Mouse (Mus musculus) MEL (cell line): ENCODE results near the gene Bbs5. TPM values are rescaled to one million over a fixed set of nuclear protein-coding genes. Genes with fewer than 3 reads are reported as not detected.

ENCODE experiments used
- DNase-seq: peaks from one replicate; pipeline ENCODE4 v3.0.0; 2011; ENCODE audit warnings: low read depth, low spot score
- H3K27ac ChIP-seq: 2 replicates; pipeline ENCODE4 v1.5.1; 2012; ENCODE audit warnings: low read depth, mild to moderate bottlenecking, control low read depth, low read length, moderate library complexity; ENCODE audit not compliant: control insufficient read depth
- H3K27me3 ChIP-seq, 2 experiments: fragments of 150-350 bp in 1 of 2; sonication (generic) in 1 of 2; 2 replicates each; pipeline ENCODE4 v1.6.1; 2012; ENCODE audit warnings: low read length in 2 of 2, mild to moderate bottlenecking in 2 of 2, improper control_type of control experiment in 1 of 2, moderate library complexity in 1 of 2; ENCODE audit not compliant: insufficient read depth in 2 of 2, control insufficient read depth in 1 of 2
- H3K36me3 ChIP-seq, 2 experiments: 2 replicates each; pipeline ENCODE4 v1.6.1; 2012 to 2014; ENCODE audit warnings: low read length in 2 of 2, improper control_type of control experiment in 1 of 2, inconsistent platforms in 1 of 2, mild to moderate bottlenecking in 1 of 2; ENCODE audit not compliant: insufficient read depth in 2 of 2, control insufficient read depth in 1 of 2
- H3K4me1 ChIP-seq, 2 experiments: fragments of 150-350 bp in 1 of 2; sonication (generic) in 1 of 2; 2 replicates each; pipeline ENCODE4 v1.6.1; 2012; ENCODE audit warnings: low read length in 2 of 2, improper control_type of control experiment in 1 of 2, mild to moderate bottlenecking in 1 of 2; ENCODE audit not compliant: insufficient read depth in 2 of 2, control insufficient read depth in 1 of 2
- H3K4me3 ChIP-seq, 2 experiments: fragments of 150-350 bp in 1 of 2; sonication (generic) in 1 of 2; 2 replicates each; pipeline ENCODE4 v1.5.1; 2012; ENCODE audit warnings: low read depth in 2 of 2, low read length in 2 of 2, mild to moderate bottlenecking in 2 of 2, moderate library complexity in 2 of 2, control low read depth in 1 of 2, improper control_type of control experiment in 1 of 2; ENCODE audit not compliant: control insufficient read depth in 1 of 2, insufficient read depth in 1 of 2
- H3K79me2 ChIP-seq: 2 replicates; pipeline ENCODE4 v1.6.1; 2012; ENCODE audit warnings: mild to moderate bottlenecking, low read length, moderate library complexity; ENCODE audit not compliant: control insufficient read depth, poor library complexity, insufficient read depth
- H3K9ac ChIP-seq: 2 replicates; pipeline ENCODE4 v1.6.1; 2012; ENCODE audit warnings: low read depth, mild to moderate bottlenecking, control low read depth, low read length, moderate library complexity; ENCODE audit not compliant: control insufficient read depth, poor library complexity, severe bottlenecking
- H3K9me3 ChIP-seq: fragments of 150-350 bp; sonication (generic); replicated peaks from 2 replicates; pipeline ENCODE4 v1.6.1; 2012; ENCODE audit warnings: mild to moderate bottlenecking, low read length, improper control_type of control experiment, moderate library complexity; ENCODE audit not compliant: insufficient read depth
- E2F4 ChIP-seq: IDR thresholded peaks from 2 replicates; pipeline ENCODE4 v1.6.1; 2011; ENCODE audit warnings: low read depth, low read length, improper control_type of control experiment, borderline replicate concordance
- ELF1 ChIP-seq: IDR thresholded peaks from 2 replicates; pipeline ENCODE4 v1.6.1; 2014; ENCODE audit warnings: low read depth, mild to moderate bottlenecking, inconsistent platforms, low read length, improper control_type of control experiment, moderate library complexity
- EP300 ChIP-seq, 2 experiments: IDR thresholded peaks; 2 replicates each; pipeline ENCODE4 v1.6.1; 2011; ENCODE audit warnings: improper control_type of control experiment in 2 of 2, low read length in 2 of 2, low read depth in 1 of 2, mild to moderate bottlenecking in 1 of 2
- HCFC1 ChIP-seq: IDR thresholded peaks from 2 replicates; pipeline ENCODE4 v1.6.1; 2012; ENCODE audit warnings: low read depth, mild to moderate bottlenecking, inconsistent platforms, low read length, improper control_type of control experiment, moderate library complexity
- KAT2A ChIP-seq: conservative IDR thresholded peaks from 2 replicates; pipeline ENCODE4 v1.6.1; 2012; ENCODE audit warnings: low read depth, low read length, improper control_type of control experiment, inconsistent platforms
- MAX ChIP-seq: IDR thresholded peaks from 2 replicates; pipeline ENCODE4 v1.6.1; 2011; ENCODE audit warnings: low read length, improper control_type of control experiment
- MXI1 ChIP-seq: IDR thresholded peaks from 2 replicates; pipeline ENCODE4 v1.6.1; 2011; ENCODE audit warnings: mild to moderate bottlenecking, low read depth, low read length, improper control_type of control experiment
- MYB ChIP-seq: IDR thresholded peaks from 2 replicates; pipeline ENCODE4 v1.6.1; 2011; ENCODE audit warnings: mild to moderate bottlenecking, low read depth, low read length, improper control_type of control experiment
- MYC ChIP-seq: IDR thresholded peaks from 2 replicates; pipeline ENCODE4 v1.6.1; 2011; ENCODE audit warnings: low read depth, mild to moderate bottlenecking, low read length, improper control_type of control experiment, moderate library complexity
- NRF1 ChIP-seq: IDR thresholded peaks from 2 replicates; pipeline ENCODE4 v1.6.1; 2014; ENCODE audit warnings: low read depth, mild to moderate bottlenecking, inconsistent platforms, low read length, improper control_type of control experiment, moderate library complexity; ENCODE audit not compliant: poor library complexity, insufficient read depth, severe bottlenecking
- POLR2A ChIP-seq, 2 experiments: IDR thresholded peaks; 2 replicates each; pipeline ENCODE4 v1.6.1; 2011 to 2012; ENCODE audit warnings: low read length in 2 of 2, mild to moderate bottlenecking in 2 of 2, control low read depth in 1 of 2, improper control_type of control experiment in 1 of 2, low read depth in 1 of 2, moderate library complexity in 1 of 2; ENCODE audit not compliant: control insufficient read depth in 1 of 2, insufficient read depth in 1 of 2, poor library complexity in 1 of 2
- POLR2AphosphoS5 ChIP-seq: IDR thresholded peaks from 2 replicates; pipeline ENCODE4 v1.6.1; 2012; ENCODE audit warnings: low read depth, borderline replicate concordance, mild to moderate bottlenecking, inconsistent platforms, low read length, moderate library complexity, mixed read lengths
- RAD21 ChIP-seq: IDR thresholded peaks from 2 replicates; pipeline ENCODE4 v1.6.1; 2011; ENCODE audit warnings: mild to moderate bottlenecking, low read depth, low read length, improper control_type of control experiment
- RCOR1 ChIP-seq: IDR thresholded peaks from 2 replicates; pipeline ENCODE4 v1.6.1; 2012; ENCODE audit warnings: low read depth, mild to moderate bottlenecking, inconsistent platforms, low read length, improper control_type of control experiment
- SMC3 ChIP-seq: IDR thresholded peaks from 2 replicates; pipeline ENCODE4 v1.6.1; 2011; ENCODE audit warnings: low read depth, low read length, improper control_type of control experiment
- UBTF ChIP-seq: IDR thresholded peaks from 2 replicates; pipeline ENCODE4 v1.6.1; 2012; ENCODE audit warnings: low read depth, mild to moderate bottlenecking, inconsistent platforms, low read length, improper control_type of control experiment, moderate library complexity, borderline replicate concordance; ENCODE audit not compliant: insufficient read depth
- USF1 ChIP-seq: IDR thresholded peaks from 2 replicates; pipeline ENCODE4 v1.6.1; 2014; ENCODE audit warnings: low read depth, mild to moderate bottlenecking, inconsistent platforms, low read length, improper control_type of control experiment, moderate library complexity
- USF2 ChIP-seq, 2 experiments: IDR thresholded peaks; 2 replicates each; pipeline ENCODE4 v1.6.1; 2011 to 2012; ENCODE audit warnings: improper control_type of control experiment in 2 of 2, low read length in 2 of 2, borderline replicate concordance in 1 of 2, inconsistent platforms in 1 of 2, low read depth in 1 of 2, mild to moderate bottlenecking in 1 of 2; ENCODE audit not compliant: insufficient read depth in 1 of 2
- ZC3H11A ChIP-seq: IDR thresholded peaks from 2 replicates; pipeline ENCODE4 v1.6.1; 2012; ENCODE audit warnings: low read depth, mild to moderate bottlenecking, inconsistent platforms, low read length, improper control_type of control experiment
- ZMIZ1 ChIP-seq: IDR thresholded peaks from 2 replicates; pipeline ENCODE4 v1.6.1; 2012; ENCODE audit warnings: low read depth, mild to moderate bottlenecking, inconsistent platforms, low read length, improper control_type of control experiment, moderate library complexity
- polyA plus RNA-seq, 2 experiments: library from polyadenylated mRNA; stranded (reverse) in 1 of 2; unstranded in 1 of 2; fragments of >175 nt in 1 of 2; fragments of >200 nt in 1 of 2; gene quantifications; 2 replicates each; pipeline versions ENCODE4 v1.2.1 to v1.2.4; 2012; ENCODE audit warnings: low replicate concordance in 2 of 2, low read depth in 1 of 2; ENCODE audit not compliant: insufficient read length in 2 of 2, insufficient read depth in 1 of 2, missing spikeins in 1 of 2
- total RNA-seq: library from RNA; depleted of rRNA; stranded (reverse); fragments of 300-350 nt; gene quantifications from 2 replicates; pipeline ENCODE4 v1.2.3, GENCODE M21; 2012

Gene Bbs5
- total and polyA plus RNA-seq, 3 experiments = 5.4 to 5.7 TPM; not detected in 1

DNA sequence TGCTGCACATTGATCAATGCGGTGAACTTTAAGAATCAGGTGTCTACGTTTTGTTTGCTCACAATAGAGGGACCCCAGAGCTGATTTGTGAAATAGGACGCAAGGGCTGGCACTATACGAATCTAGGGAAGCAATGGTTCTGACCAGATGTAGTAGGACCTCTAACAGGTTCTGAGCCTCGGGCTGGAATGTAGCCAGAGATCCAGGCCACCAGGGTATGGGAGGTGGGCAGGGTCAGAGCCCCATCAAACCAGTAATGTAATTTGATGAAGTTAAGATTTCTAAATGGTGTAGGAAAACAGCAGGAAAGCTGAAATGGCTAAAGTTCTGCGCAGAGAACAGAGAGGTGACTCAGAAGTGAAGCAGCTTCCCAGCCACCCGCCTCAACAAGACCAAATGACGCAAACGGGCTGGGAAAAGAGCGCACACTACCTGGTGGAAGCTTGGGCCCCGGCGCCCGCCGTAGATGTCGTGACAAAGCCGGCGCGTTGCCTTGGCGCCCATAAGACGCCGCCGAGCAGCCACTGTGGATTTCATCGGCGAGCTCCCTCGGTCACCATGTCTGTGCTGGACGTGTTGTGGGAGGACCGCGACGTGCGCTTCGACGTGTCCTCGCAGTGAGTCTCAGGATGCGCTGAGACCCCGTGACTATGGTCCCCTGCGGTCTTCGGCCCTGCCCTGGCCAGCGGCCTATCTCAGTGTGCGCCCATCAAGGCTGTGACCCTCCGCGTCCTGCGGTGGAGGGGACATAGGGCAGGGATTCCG, at the start of gene Bbs5 (continued):
- TF ChIP-seq RAD21 (no peak), MXI1 (peak; percentile 98), MAX (peak; percentile 53; the same call in 1 of the 2 replicates), ZC3H11A (peak; percentile 19; the same call in 1 of the 2 replicates), E2F4 (no peak)

DNA sequence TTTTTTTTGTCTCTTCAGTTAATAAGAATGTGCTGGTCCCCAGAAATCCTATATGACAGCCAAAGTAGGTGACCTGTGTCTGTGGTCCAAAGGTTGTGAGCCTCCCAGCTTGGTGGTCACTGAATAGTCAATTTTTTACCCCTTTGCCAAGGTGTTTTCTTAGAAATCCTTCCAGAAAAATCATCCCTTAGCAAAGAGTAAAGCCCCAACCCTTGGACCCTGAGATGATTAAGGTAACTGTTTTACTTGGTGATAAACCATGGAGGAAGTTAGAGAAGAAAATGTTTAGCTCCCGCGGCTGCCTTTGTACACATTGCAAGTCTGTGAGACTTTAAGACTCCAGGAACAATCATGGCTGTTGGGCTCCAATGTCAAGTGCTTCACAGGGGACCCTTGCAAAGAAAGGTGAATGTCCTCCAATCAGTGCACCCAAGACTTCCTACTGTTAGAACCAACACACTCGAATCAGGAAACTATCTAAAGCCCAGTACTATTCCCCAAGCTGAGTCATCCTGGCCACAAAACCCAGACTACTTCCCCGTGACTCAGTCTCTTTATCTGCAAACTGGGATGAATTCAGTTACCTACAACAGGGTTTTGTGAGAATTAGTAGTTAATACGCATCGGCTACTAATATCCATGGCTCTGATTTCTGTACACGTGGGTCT, 43.1 kb upstream of the Bbs5 start:
- no peaks in the 10 kb centered on the region for H3K4me1 ChIP-seq
- H3K9me3 ChIP-seq = no peaks in the 10 kb centered on the region

DNA sequence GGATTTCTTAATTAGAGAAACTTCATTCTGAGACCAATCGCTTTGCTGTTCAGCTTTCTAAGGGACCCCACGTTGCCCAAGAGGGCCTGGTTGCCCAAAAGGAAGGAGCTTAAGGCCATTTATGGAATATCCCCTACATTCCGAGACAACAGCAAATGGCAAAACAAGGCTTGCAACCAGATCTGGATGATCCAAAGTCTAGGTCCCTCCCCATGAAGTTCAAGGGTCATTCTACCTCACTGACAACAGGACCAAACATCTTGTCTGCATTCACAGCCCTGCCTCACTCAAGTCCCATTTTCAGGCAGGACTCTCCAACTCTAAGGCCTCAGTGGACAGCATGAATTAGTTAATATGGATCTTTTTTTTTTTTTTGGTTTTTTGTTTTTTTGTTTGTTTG, 40.4 kb upstream of the Bbs5 start:
- Histone ChIP-seq H3K9ac (no peak overlapping the region), H3K4me3 (no peak overlapping the region), H3K36me3 (no peaks in the 10 kb centered on the region), H3K27me3 (no peaks in the 10 kb centered on the region; a peak in 1 of 4 replicates), H3K9me3 (no peaks in the 10 kb centered on the region), H3K4me1 (no peaks in the 10 kb centered on the region), H3K79me2 (no peaks in the 10 kb centered on the region), H3K27ac (no peak overlapping the region)
- TF ChIP-seq HCFC1 (no peak), E2F4 (no peak), ZMIZ1 (no peak), MYC (no peak), USF2 (IDR thresholded peaks at IDR 0.05; ENCODE audit: borderline replicate concordance in 1 of 2, insufficient read depth in 1 of 2, low read depth in 1 of 2, low read length in 2 of 2) (no peak), UBTF (no peak), MAX (no peak), KAT2A (no peak), EP300 (IDR thresholded peaks at IDR 0.05; ENCODE audit: low read depth in 1 of 2, low read length in 2 of 2) (no peak), SMC3 (no peak), ELF1 (no peak), USF1 (no peak), RCOR1 (no peak), NRF1 (no peak), POLR2AphosphoS5 (no peak), MXI1 (no peak), MYB (no peak), ZC3H11A (no peak)
- DNase-seq = no peak

More for the DNA sequence above, 43.1 kb upstream of the Bbs5 start:
- Histone ChIP-seq H3K27ac (no peak overlapping the region), H3K9ac (no peak overlapping the region), H3K36me3 (no peaks in the 10 kb centered on the region), H3K4me3 (no peak overlapping the region), H3K27me3 (no peaks in the 10 kb centered on the region; a peak in 1 of 4 replicates), H3K79me2 (no peaks in the 10 kb centered on the region)
- TF ChIP-seq POLR2A (IDR thresholded peaks at IDR 0.05; ENCODE audit: control insufficient read depth in 1 of 2, insufficient read depth in 1 of 2, low read depth in 1 of 2, low read length in 2 of 2, poor library complexity in 1 of 2) (no peak), MXI1 (no peak)
- DNase-seq = no peak
